Mouse (Mus musculus) kidney, postnatal 36 days (tissue): ENCODE results near the gene Adgre1.
"Not testable (repeated sequence)": the region's sequence is repeated elsewhere in the genome, so short reads cannot be mapped to it uniquely, and the experiment has no call there.

ENCODE experiments used
- DNase-seq, 2 experiments: peaks; one replicate each; pipeline ENCODE4 v3.0.0; 2021 to 2022; ENCODE audit warnings: mixed read lengths in 2 of 2

The Adgre1 gene

GRCm38 (mm10) chr17:57358441-57358840 lies at the start of gene Adgre1:
Gene Adgre1, plus strand, starts transcription at chr17:57358691.
- no peak for DNase-seq

GRCm38 (mm10) chr17:57311801-57312200 lies 46.7 kb upstream of the Adgre1 start:
- no peak for DNase-seq

GRCm38 (mm10) chr17:57327615-57328014 lies 30.9 kb upstream of the Adgre1 start:
- peak; percentile 32 to 77 for DNase-seq

- DNase-seq = no peak
Measured at GRCm38 (mm10) chr17:57328944-57329343, 29.5 kb upstream of the Adgre1 start.

- no peak for DNase-seq
Measured at GRCm38 (mm10) chr17:57330993-57331392, 27.5 kb upstream of the Adgre1 start.

- no peak for DNase-seq
Measured at GRCm38 (mm10) chr17:57332241-57332640, 26.2 kb upstream of the Adgre1 start.

GRCm38 (mm10) chr17:57334001-57334760 lies 24.3 kb upstream of the Adgre1 start:
- DNase-seq = no peak

GRCm38 (mm10) chr17:57334761-57335150 lies 23.7 kb upstream of the Adgre1 start:
- peak; percentile 77 to 94 for DNase-seq

GRCm38 (mm10) chr17:57335194-57335593 lies 23.3 kb upstream of the Adgre1 start:
- DNase-seq = not testable (repeated sequence)

- peak; percentile 88 to 94 for DNase-seq
Measured at GRCm38 (mm10) chr17:57335673-57336303, 22.7 kb upstream of the Adgre1 start.

GRCm38 (mm10) chr17:57337996-57338395 lies 20.5 kb upstream of the Adgre1 start:
- DNase-seq = no peak

- DNase-seq = no peak
Measured at GRCm38 (mm10) chr17:57339298-57339697, 19.2 kb upstream of the Adgre1 start.

- no peak for DNase-seq
Measured at GRCm38 (mm10) chr17:57341568-57341967, 16.9 kb upstream of the Adgre1 start.

- no peak for DNase-seq
Measured at GRCm38 (mm10) chr17:57344029-57344707, 14.3 kb upstream of the Adgre1 start.

- no peak for DNase-seq
Measured at GRCm38 (mm10) chr17:57347017-57347416, 11.5 kb upstream of the Adgre1 start.

GRCm38 (mm10) chr17:57347781-57348180 lies 10.7 kb upstream of the Adgre1 start:
- no peak for DNase-seq

- no peak for DNase-seq
Measured at GRCm38 (mm10) chr17:57349067-57349466, 9.4 kb upstream of the Adgre1 start.

GRCm38 (mm10) chr17:57350212-57350611 lies 8.3 kb upstream of the Adgre1 start:
- no peak for DNase-seq

- no peak for DNase-seq
Measured at GRCm38 (mm10) chr17:57351107-57351506, 7.4 kb upstream of the Adgre1 start.

GRCm38 (mm10) chr17:57359485-57360241 lies 1.2 kb downstream of the Adgre1 start:
- no peak for DNase-seq
